Mouse (Mus musculus) thymus, adult 2 months (tissue): ENCODE results near the gene Abcf1. TPM values are rescaled to one million over a fixed set of nuclear protein-coding genes. Genes with fewer than 3 reads are reported as not detected.

Source experiments
- DNase-seq: peaks from one replicate; pipeline ENCODE4 v3.0.0; 2021
- H3K27ac ChIP-seq: fragments of 200-500 bp; 2 replicates; pipeline ENCODE4 v1.5.1; 2012; ENCODE audit warnings: low read length, control low read depth; ENCODE audit not compliant: control insufficient read depth, insufficient read depth
- H3K27me3 ChIP-seq: fragments of 200-500 bp; 2 replicates; pipeline ENCODE4 v1.6.1; 2012; ENCODE audit warnings: mild to moderate bottlenecking, low read length, moderate library complexity, mixed read lengths; ENCODE audit not compliant: control insufficient read depth, insufficient read depth
- H3K36me3 ChIP-seq: fragments of 200-500 bp; 2 replicates; pipeline ENCODE4 v1.6.1; 2012; ENCODE audit warnings: mild to moderate bottlenecking, low read length, moderate library complexity; ENCODE audit not compliant: control insufficient read depth, insufficient read depth
- H3K4me1 ChIP-seq: fragments of 200-500 bp; replicated peaks from 2 replicates; pipeline ENCODE4 v1.6.1; 2012; ENCODE audit warnings: low read length; ENCODE audit not compliant: control insufficient read depth, insufficient read depth
- H3K4me3 ChIP-seq: fragments of 200-500 bp; 2 replicates; pipeline ENCODE4 v1.5.1; 2012; ENCODE audit warnings: mild to moderate bottlenecking, low read length, control low read depth, moderate library complexity; ENCODE audit not compliant: control insufficient read depth, insufficient read depth
- CTCF ChIP-seq: fragments of 200-500 bp; IDR thresholded peaks from 2 replicates; pipeline ENCODE4 v1.5.1; 2012; ENCODE audit warnings: mild to moderate bottlenecking, control low read depth, low read length, moderate library complexity, borderline replicate concordance; ENCODE audit not compliant: control insufficient read depth, poor library complexity, insufficient read depth; ENCODE audit errors: extremely low read depth
- POLR2A ChIP-seq: fragments of 200-500 bp; IDR thresholded peaks from 2 replicates; pipeline ENCODE4 v1.6.1; 2012; ENCODE audit warnings: mild to moderate bottlenecking, low read length, control low read depth, moderate library complexity; ENCODE audit not compliant: control insufficient read depth, poor library complexity, insufficient read depth; ENCODE audit errors: extremely low read depth
- WGBS: fragments of 180-500 bp; shearing (Covaris S2); methylation state at CpG from one replicate; pipeline ENCODE4 v1.1.7; 2018; 5-methylcytosine and 5-hydroxymethylcytosine counted together
- polyA plus RNA-seq: library from polyadenylated mRNA; depleted of rRNA; stranded (reverse); fragments of >200 nt; gene quantifications from 2 replicates; pipeline ENCODE4 v1.2.3, GENCODE M21; 2012

Gene Abcf1
- polyA plus RNA-seq, 1 experiment = 132 TPM

DNA sequence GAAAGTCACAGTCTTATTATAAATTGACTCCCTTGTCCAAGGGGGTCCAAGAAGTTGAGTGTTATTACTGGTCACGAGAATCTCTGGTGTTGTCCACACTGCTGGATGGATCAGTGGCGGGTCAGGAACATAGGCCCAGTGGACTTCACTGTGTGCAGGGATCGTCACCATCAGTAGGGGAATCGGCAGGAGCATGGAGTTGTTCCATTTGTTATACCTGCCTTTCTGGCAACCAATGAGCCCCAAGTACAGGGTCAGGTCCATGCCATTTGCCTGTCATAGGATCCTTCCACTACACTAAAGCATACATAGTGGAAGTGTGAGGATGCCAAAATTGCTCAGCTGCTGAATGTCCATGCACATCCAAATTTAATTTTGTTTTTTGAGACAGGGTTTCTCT, 37.0 kb downstream of the Abcf1 start:
- Histone ChIP-seq H3K27me3 (no peaks in the 10 kb centered on the region), H3K4me1 (no peaks in the 10 kb centered on the region), H3K36me3 (peaks cover 36% of the 10 kb centered on the region), H3K27ac (no peak overlapping the region), H3K4me3 (no peak overlapping the region)
- no peak for DNase-seq
- TF ChIP-seq CTCF = no peak
- TF ChIP-seq POLR2A = no peak
- 97% methylated on average over 4 of the region's 4 CpGs for WGBS

DNA sequence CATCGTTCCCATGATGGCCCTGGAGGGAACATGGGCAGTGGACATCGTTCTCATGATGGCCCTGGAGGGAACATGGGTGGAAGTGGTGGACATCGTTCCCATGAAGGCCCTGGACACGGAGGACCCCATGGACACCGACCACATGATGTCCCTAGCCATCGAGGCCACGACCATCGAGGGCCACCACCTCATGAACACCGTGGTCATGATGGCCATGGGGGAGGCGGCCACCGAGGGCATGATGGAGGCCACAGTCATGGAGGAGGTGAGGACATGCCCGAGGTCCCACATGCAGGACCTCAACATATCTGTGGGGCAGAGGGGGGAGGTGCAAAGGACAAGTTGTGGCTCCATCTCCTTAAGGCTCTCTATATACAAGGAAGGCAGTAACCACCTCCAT, 38.9 kb downstream of the Abcf1 start:
- DNase-seq = no peak
- WGBS = 97% methylated on average over 12 of the region's 12 CpGs

DNA sequence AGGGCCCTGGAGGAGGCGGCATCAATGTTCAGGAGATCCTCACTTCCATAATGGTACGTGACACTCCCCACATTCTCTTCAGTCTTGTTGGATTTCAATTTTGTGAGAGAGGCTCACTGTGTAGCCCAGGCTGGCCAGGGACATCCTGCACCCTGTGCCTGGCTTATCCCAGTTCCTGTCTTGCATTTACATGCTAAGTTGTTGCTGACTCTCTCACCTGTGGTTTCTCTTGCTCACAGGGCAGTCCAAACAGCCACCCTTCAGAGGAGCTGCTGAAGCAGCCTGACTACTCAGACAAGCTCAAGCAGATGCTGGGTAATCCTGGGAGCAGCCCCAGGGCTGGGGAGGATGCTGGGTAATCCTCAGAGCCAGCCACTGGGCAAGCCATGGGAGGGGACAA, 40.0 kb downstream of the Abcf1 start:
- H3K4me1 ChIP-seq = no peaks in the 10 kb centered on the region
- peaks cover 66% of the 10 kb centered on the region for H3K36me3 ChIP-seq
- no peak for TF ChIP-seq CTCF
- no peak for TF ChIP-seq POLR2A
- no peaks in the 10 kb centered on the region for H3K27me3 ChIP-seq
- H3K27ac ChIP-seq = no peak overlapping the region
- no peak overlapping the region for H3K4me3 ChIP-seq
- no peak for DNase-seq
- 100% methylated on average over 2 of the region's 2 CpGs for WGBS

More for the DNA sequence above, 38.9 kb downstream of the Abcf1 start:
- H3K27me3 ChIP-seq = no peaks in the 10 kb centered on the region
- H3K4me3 ChIP-seq = no peak overlapping the region
- H3K36me3 ChIP-seq = peaks cover 55% of the 10 kb centered on the region
- H3K27ac ChIP-seq = no peak overlapping the region
- no peaks in the 10 kb centered on the region for H3K4me1 ChIP-seq
- TF ChIP-seq POLR2A = no peak
- TF ChIP-seq CTCF = no peak

DNA sequence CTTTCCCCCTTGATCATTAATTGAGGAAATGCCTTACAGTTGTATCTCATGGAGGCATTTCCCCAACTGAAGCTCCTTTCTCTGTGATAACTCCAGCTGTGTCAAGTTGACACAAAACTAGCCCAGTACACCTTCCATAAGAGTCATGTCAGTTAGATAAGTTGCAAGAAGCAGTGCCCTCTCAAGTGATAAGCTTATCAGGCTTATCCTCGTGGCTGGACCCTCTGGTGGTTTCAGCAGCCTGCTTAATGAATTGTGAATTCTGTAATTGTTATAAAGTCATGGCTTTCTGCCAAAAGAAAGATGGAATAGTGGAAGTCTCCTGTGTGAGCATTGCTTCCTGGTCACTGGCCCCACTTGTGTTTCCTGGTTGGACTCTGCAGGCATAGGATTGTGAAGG, 42.1 kb downstream of the Abcf1 start:
- peaks cover 82% of the 10 kb centered on the region for H3K36me3 ChIP-seq
- H3K27ac ChIP-seq = no peak overlapping the region
- no peaks in the 10 kb centered on the region for H3K27me3 ChIP-seq
- no peak overlapping the region for H3K4me3 ChIP-seq
- WGBS = 89% methylated on average over 1 of the region's 1 CpGs
- no peaks in the 10 kb centered on the region for H3K4me1 ChIP-seq
- TF ChIP-seq POLR2A (no peak), CTCF (no peak)
- DNase-seq = no peak

DNA sequence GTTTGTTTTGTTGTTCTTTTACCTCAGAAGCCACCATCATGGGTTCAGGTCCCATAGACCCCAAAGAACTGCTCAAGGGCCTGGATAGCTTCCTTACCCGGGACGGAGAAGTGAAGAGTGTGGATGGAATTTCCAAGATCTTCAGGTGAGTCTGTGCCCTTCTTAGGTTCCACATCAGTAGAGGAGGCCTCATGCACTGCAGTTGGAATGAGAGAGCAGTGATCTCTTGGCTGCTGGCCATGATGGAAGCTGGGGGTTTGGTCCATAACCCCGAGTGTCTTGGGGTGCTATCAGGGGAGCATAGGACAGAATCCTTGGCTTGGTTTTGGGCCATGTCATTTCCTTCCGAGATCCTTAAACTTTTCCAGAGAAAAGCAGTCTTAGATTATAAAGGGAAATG, 46.3 kb downstream of the Abcf1 start:
- no peak for TF ChIP-seq POLR2A
- no peak for TF ChIP-seq CTCF
- peaks cover 53% of the 10 kb centered on the region for H3K36me3 ChIP-seq
- no peak overlapping the region for H3K27ac ChIP-seq
- DNase-seq = no peak
- 94% methylated on average over 4 of the region's 4 CpGs for WGBS
- no peak overlapping the region for H3K4me3 ChIP-seq
- H3K4me1 ChIP-seq = peaks cover 6% of the 10 kb centered on the region
- H3K27me3 ChIP-seq = no peaks in the 10 kb centered on the region

DNA sequence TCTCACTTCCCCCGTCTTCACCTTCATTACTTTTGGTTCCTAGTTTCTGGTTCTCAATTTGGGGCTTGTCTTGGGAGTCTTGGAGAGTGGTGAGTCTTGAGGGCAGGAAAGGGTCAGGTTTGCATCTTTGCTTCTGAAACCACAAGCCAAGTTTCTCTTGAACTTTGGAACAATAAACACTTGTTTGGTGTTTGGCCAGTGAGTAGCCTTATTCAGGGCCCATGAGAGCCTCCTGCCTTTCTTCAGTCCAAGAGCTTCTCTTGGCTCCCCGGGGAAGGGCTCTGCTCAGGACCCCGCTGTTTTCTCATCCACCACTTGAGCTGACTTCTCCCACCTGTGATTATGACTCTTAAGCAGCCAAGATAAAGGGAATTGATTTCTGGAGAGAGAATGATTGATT, 47.0 kb downstream of the Abcf1 start:
- Histone ChIP-seq H3K4me3 (no peak overlapping the region), H3K27ac (no peak overlapping the region), H3K27me3 (no peaks in the 10 kb centered on the region), H3K4me1 (peaks cover 6% of the 10 kb centered on the region), H3K36me3 (peaks cover 50% of the 10 kb centered on the region)
- no peak for DNase-seq
- TF ChIP-seq CTCF (no peak), POLR2A (no peak)
- WGBS = 86% methylated on average over 3 of the region's 3 CpGs

DNA sequence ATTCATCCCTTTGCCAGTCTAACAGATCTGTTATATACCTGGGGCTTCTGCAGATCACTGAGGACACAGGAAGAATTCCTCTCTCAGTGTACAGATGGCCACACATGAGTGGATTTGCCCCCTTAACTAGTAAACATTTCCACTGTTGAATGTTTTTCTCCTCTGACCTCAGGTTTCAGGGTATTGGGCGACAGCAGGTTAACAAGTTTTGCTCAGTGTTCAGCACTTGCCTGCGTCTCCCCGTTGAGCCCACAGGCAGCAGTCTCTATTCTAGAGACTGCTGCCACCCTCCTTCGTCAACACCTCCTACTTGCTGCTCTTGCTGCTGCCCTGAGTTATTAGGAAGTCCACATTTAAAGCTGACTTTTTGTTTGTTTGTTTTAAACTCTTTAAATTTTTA, 47.9 kb downstream of the Abcf1 start:
- H3K27ac ChIP-seq = no peak overlapping the region
- TF ChIP-seq CTCF (no peak), POLR2A (no peak)
- H3K4me3 ChIP-seq = no peak overlapping the region
- H3K36me3 ChIP-seq = peaks cover 48% of the 10 kb centered on the region
- H3K4me1 ChIP-seq = peaks cover 6% of the 10 kb centered on the region
- 95% methylated on average over 4 of the region's 4 CpGs for WGBS
- DNase-seq = no peak
- H3K27me3 ChIP-seq = no peaks in the 10 kb centered on the region
